8 mouse cellular contexts compared by ENCODE assay signal in the genomic region with DNA sequence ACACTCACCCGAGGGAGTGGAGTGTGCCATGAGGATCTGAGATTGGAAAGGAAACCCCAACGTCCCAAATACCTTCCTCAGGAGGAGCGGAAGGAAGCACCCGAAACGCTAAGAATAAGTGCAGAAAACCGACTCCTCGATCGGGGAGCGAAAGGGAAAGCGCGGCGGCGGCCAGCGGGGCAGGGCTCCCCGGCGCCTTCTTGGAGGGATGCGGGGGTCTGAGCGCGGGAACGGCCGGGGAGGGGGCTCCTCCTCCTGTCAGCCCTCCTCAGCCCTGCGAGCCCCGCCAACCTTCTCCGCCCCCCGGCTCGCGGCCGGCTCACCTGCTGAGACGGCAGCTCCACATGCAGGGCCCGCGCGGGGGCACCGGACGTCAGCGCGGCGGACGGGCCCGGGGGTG. TPM values are rescaled to one million over a fixed set of nuclear protein-coding genes. Genes with fewer than 3 reads are reported as not detected.
DNase-seq lines count a peak whose midpoint lies in the region; TF ChIP-seq lines count a peak whose summit lies in the region.

No protein-coding gene starts in this region.

- peak overlapping the region; percentile 98 for H3K27ac ChIP-seq in heart, adult 2 months
- H3K27ac ChIP-seq in testis, adult 2 months (ENCODE audit: control insufficient read depth, insufficient read depth, low read depth, low read length) = peak overlapping the region; percentile 62

- H3K27me3 ChIP-seq in heart, adult 2 months (ENCODE audit: control insufficient read depth, insufficient read depth, low read length) = no peaks in the 10 kb centered on the region
- no peaks in the 10 kb centered on the region for H3K27me3 ChIP-seq in testis, adult 2 months (ENCODE audit: control insufficient read depth, insufficient read depth, low read length)

- peak overlapping the region; percentile 87 for H3K4me3 ChIP-seq in heart, adult 2 months
- peak overlapping the region; percentile 84 for H3K4me3 ChIP-seq in testis, adult 2 months (ENCODE audit: control insufficient read depth, low read depth, low read length)

- WGBS in heart, adult 2 months = under 1% methylated on average over 36 of the region's 39 CpGs

- no peak for TF ChIP-seq CTCF in heart, adult 2 months (IDR thresholded peaks at IDR 0.05)
- no peak for TF ChIP-seq CTCF in testis, adult 2 months (IDR thresholded peaks at IDR 0.05; ENCODE audit: control insufficient read depth, insufficient read depth, insufficient replicate concordance, low read depth, low read length)

- peaks cover 4% of the 10 kb centered on the region for H3K79me2 ChIP-seq in heart, adult 2 months (replicated peaks; ENCODE audit: control insufficient read depth, insufficient read depth, low read length)

- peak overlapping the region; percentile 76 for H3K9ac ChIP-seq in heart, adult 2 months (ENCODE audit: low read depth, low read length)

- H3K36me3 ChIP-seq in heart, adult 2 months (ENCODE audit: control insufficient read depth, insufficient read depth, low read length) = 0 out of 2 replicates have a peak, but pooled peaks cover 2% of the 10 kb centered on the region
- H3K36me3 ChIP-seq in testis, adult 2 months (ENCODE audit: control insufficient read depth, insufficient read depth, low read length) = no peaks in the 10 kb centered on the region

- no peak for DNase-seq in heart, adult 2 months
- DNase-seq in heart, postnatal 36 days = no peak
- DNase-seq in testis, postnatal 14 days (ENCODE audit: low spot score) = no peak
- peak; percentile 72 for DNase-seq in induced T-regulatory cell, adult 2 months (ENCODE audit: low read depth)
- peak; percentile 68 for DNase-seq in naive thymus-derived CD4-positive, alpha-beta T cell, adult 2 months (ENCODE audit: low read depth)
- DNase-seq in T-cell, adult 2 months (ENCODE audit: low spot score) = no peak
- DNase-seq in frontal cortex, postnatal 14 days (ENCODE audit: low spot score in 2 of 2) = no peak

- TF ChIP-seq POLR2A in heart, adult 2 months (IDR thresholded peaks at IDR 0.05; ENCODE audit: insufficient read depth, low read depth, low read length) = no peak
- no peak for TF ChIP-seq POLR2A in testis, adult 2 months (IDR thresholded peaks at IDR 0.05; ENCODE audit: control insufficient read depth, low read depth, low read length)

- intact Hi-C loops in heart, adult 2 months (cut with DNase I) = no loop called here
- intact Hi-C loops in heart, postnatal 36 days (cut with DNase I) = loop anchor here (2.0 kb wide), 1 partner anchor 32 kb away; no protein-coding TSS in a partner anchor

- no peak for TF ChIP-seq EP300 in heart, adult 2 months (IDR thresholded peaks at IDR 0.05; ENCODE audit: insufficient read depth, low read depth, low read length)

- H3K4me1 ChIP-seq in heart, adult 2 months (ENCODE audit: control insufficient read depth, insufficient read depth, low read length) = peaks cover 8% of the 10 kb centered on the region
- H3K4me1 ChIP-seq in testis, adult 2 months (ENCODE audit: control insufficient read depth, insufficient read depth, low read length) = peaks cover 14% of the 10 kb centered on the region

RNA-seq across cellular contexts. Expression of gene Uvrag, which starts 0.4 kb away (rescaled TPM):
- 10 to 100 TPM; 21.0 to 22.1 TPM for total RNA-seq in heart, adult 2 months (2021)
- 5.9 and 9.1 TPM in 2 replicates for polyA plus RNA-seq in heart, adult 2 months (2012; rRNA removed)
- total RNA-seq in heart, postnatal 36 days (2021) = 10 to 100 TPM; 21.6 to 28.6 TPM
- polyA plus RNA-seq in testis, adult 2 months (2012; rRNA removed) = 2.6 and 3.3 TPM in 2 replicates

RNA-seq across cellular contexts. Expression of gene Dgat2, which starts 42.0 kb away (rescaled TPM):
- total RNA-seq in heart, adult 2 months (2021) = 100 to 1,000 TPM; 309 to 376 TPM
- 347 and 390 TPM in 2 replicates for polyA plus RNA-seq in heart, adult 2 months (2012; rRNA removed)
- total RNA-seq in heart, postnatal 36 days (2021) = 100 to 1,000 TPM; 395 to 404 TPM
- 315 and 324 TPM in 2 replicates for polyA plus RNA-seq in testis, adult 2 months (2012; rRNA removed)

Comparison
In these comparisons a context has a peak if more than half of its experiments do, and no peak if none do; other contexts are left out.
1. DNase-seq: peak in induced T-regulatory cell, adult 2 months (single experiment) and naive thymus-derived CD4-positive, alpha-beta T cell, adult 2 months (single experiment); none in heart, adult 2 months (0 of 2), heart, postnatal 36 days (0 of 2), testis, postnatal 14 days (single experiment), T-cell, adult 2 months (single experiment) and frontal cortex, postnatal 14 days (0 of 2).